Mouse (Mus musculus): ENCODE data around the gene Agpat4.

DNA sequence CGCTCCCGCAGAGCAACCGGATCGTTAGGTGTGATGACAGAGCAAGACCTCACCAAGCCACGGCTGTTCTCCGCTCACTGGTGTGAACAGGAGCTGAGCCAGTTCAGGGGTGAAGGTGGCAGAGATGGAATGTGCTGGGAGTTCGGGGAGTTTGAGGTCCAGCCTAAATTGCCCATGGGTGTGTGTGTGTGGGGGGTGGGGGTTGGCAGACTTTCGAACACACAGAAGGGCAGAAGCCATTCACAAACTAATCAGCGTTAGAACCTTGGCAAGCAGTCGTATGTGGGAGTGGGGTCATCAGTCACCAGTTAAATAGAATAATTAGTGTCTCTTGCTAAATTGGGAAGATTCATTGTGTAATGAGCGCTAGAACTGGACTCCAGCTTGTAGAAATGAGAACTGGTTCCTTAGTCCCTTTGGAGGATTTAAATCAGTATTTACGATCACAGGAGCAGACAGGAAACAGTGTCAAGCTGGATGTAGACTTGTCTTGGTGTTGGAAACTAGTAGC is 50.9 kb downstream of the Agpat4 start:
- TF ChIP-seq CTCF (IDR thresholded peaks at IDR 0.05; ENCODE audit: borderline replicate concordance, insufficient read depth, low read depth, low read length) (no peak), POLR2A (IDR thresholded peaks at IDR 0.05; ENCODE audit: borderline replicate concordance, insufficient read depth, low read length) (no peak)

Data from cerebellum, adult 2 months (tissue).